Mouse (Mus musculus) embryonic facial prominence, embryonic 10.5 days (tissue): ENCODE data around the gene Cd38. TPM values are rescaled to one million over a fixed set of nuclear protein-coding genes. Genes with fewer than 3 reads are reported as not detected.
"Not testable (repeated sequence)": the region's sequence is repeated elsewhere in the genome, so short reads cannot be mapped to it uniquely, and the experiment has no call there.

Source experiments
- DNase-seq: peaks from one replicate; pipeline ENCODE4 v3.0.0-alpha.2; 2017; ENCODE audit warnings: low spot score
- H3K27ac ChIP-seq: fragments of 300-500 bp; sonication (generic); replicated peaks from 2 replicates; pipeline ENCODE4 v1.5.1; 2016; ENCODE audit warnings: mild to moderate bottlenecking
- H3K27me3 ChIP-seq: fragments of 300-500 bp; sonication (generic); replicated peaks from 2 replicates; pipeline ENCODE4 v1.6.1; 2016; ENCODE audit warnings: low read depth, mild to moderate bottlenecking; ENCODE audit not compliant: poor library complexity, severe bottlenecking
- H3K36me3 ChIP-seq: fragments of 300-500 bp; sonication (generic); replicated peaks from 2 replicates; pipeline ENCODE4 v1.6.1; 2016; ENCODE audit warnings: mild to moderate bottlenecking, moderate library complexity
- H3K4me1 ChIP-seq: fragments of 300-500 bp; sonication (generic); 2 replicates; pipeline ENCODE4 v1.6.1; 2016
- H3K4me3 ChIP-seq: fragments of 300-500 bp; sonication (generic); 2 replicates; pipeline ENCODE4 v1.5.1; 2016; ENCODE audit warnings: mild to moderate bottlenecking, moderate library complexity
- H3K9me3 ChIP-seq: fragments of 300-500 bp; sonication (generic); 2 replicates; pipeline ENCODE4 v1.6.1; 2016; ENCODE audit warnings: mild to moderate bottlenecking
- WGBS: fragments of 180-500 bp; shearing (Covaris S2); methylation state at CpG from one replicate; pipeline ENCODE4 v1.1.7; 2016; 5-methylcytosine and 5-hydroxymethylcytosine counted together
- polyA plus RNA-seq: library from polyadenylated mRNA; unstranded; fragments of >200 nt; fragmentation: Nextera tagmentation; extraction: Ambion mirVana; gene quantifications from 2 replicates; pipeline ENCODE4 v1.2.1, GENCODE M21; 2016

Cd38 gene
- polyA plus RNA-seq, 1 experiment from 2014 or later: 7.0 TPM

GRCm38 (mm10) chr5:43910006-43910405 is 41.7 kb downstream of the Cd38 start:
- Histone ChIP-seq H3K4me1 (no peaks in the 10 kb centered on the region), H3K27me3 (no peaks in the 10 kb centered on the region), H3K27ac (no peak overlapping the region), H3K9me3 (no peaks in the 10 kb centered on the region), H3K4me3 (no peak overlapping the region), H3K36me3 (no peaks in the 10 kb centered on the region)
- DNase-seq: no peak
- 92% methylated on average over 6 of the region's 6 CpGs for WGBS

GRCm38 (mm10) chr5:43912844-43913243 is 44.5 kb downstream of the Cd38 start, which contains the start of gene Gm7879:
Gm7879 (plus strand) TSS chr5:43913144.
- not testable (repeated sequence) for H3K4me1 ChIP-seq, H3K4me3 ChIP-seq
- 93% methylated on average over 4 of the region's 4 CpGs for WGBS

GRCm38 (mm10) chr5:43915261-43915886 is 47.0 kb downstream of the Cd38 start:
- Histone ChIP-seq H3K27ac (no peak overlapping the region), H3K4me1 (no peaks in the 10 kb centered on the region), H3K36me3 (no peaks in the 10 kb centered on the region), H3K9me3 (no peaks in the 10 kb centered on the region), H3K4me3 (no peak overlapping the region), H3K27me3 (no peaks in the 10 kb centered on the region)
- DNase-seq: no peak
- WGBS: 90% methylated on average over 4 of the region's 4 CpGs

More at GRCm38 (mm10) chr5:43912844-43913243, 44.5 kb downstream of the Cd38 start, which contains the start of gene Gm7879:
- not testable (repeated sequence) for H3K9me3 ChIP-seq, H3K36me3 ChIP-seq, H3K27ac ChIP-seq, DNase-seq, H3K27me3 ChIP-seq

- WGBS: 86% methylated on average over 11 of the region's 11 CpGs
- no peak overlapping the region for H3K27ac ChIP-seq
Observed at GRCm38 (mm10) chr5:43921877-43922276, 53.5 kb downstream of the Cd38 start.

GRCm38 (mm10) chr5:43923933-43924332 is 55.6 kb downstream of the Cd38 start:
- 28% methylated on average over 4 of the region's 4 CpGs for WGBS
- H3K27ac ChIP-seq: no peak overlapping the region
- no peaks in the 10 kb centered on the region for H3K4me1 ChIP-seq
- H3K4me3 ChIP-seq: no peak overlapping the region
- H3K27me3 ChIP-seq: no peaks in the 10 kb centered on the region
- no peaks in the 10 kb centered on the region for H3K9me3 ChIP-seq
- no peaks in the 10 kb centered on the region for H3K36me3 ChIP-seq
- peak; percentile 70 for DNase-seq

More at GRCm38 (mm10) chr5:43921877-43922276, 53.5 kb downstream of the Cd38 start:
- Histone ChIP-seq H3K9me3 (no peaks in the 10 kb centered on the region), H3K36me3 (no peaks in the 10 kb centered on the region), H3K4me3 (no peak overlapping the region), H3K27me3 (no peaks in the 10 kb centered on the region), H3K4me1 (no peaks in the 10 kb centered on the region)
- no peak for DNase-seq

GRCm38 (mm10) chr5:43927729-43928128 is 59.4 kb downstream of the Cd38 start:
- Histone ChIP-seq H3K27ac (no peak overlapping the region), H3K9me3 (no peaks in the 10 kb centered on the region), H3K27me3 (no peaks in the 10 kb centered on the region), H3K4me1 (no peaks in the 10 kb centered on the region), H3K36me3 (no peaks in the 10 kb centered on the region), H3K4me3 (no peak overlapping the region)
- no peak for DNase-seq

GRCm38 (mm10) chr5:43933269-43933668 is 64.9 kb downstream of the Cd38 start:
- no peak for DNase-seq
- WGBS: 64% methylated on average over 2 of the region's 2 CpGs
- Histone ChIP-seq H3K4me1 (no peaks in the 10 kb centered on the region), H3K27me3 (no peaks in the 10 kb centered on the region), H3K27ac (no peak overlapping the region), H3K9me3 (no peaks in the 10 kb centered on the region), H3K36me3 (no peaks in the 10 kb centered on the region), H3K4me3 (no peak overlapping the region)

GRCm38 (mm10) chr5:43947330-43947977 is 79.1 kb downstream of the Cd38 start:
- no peaks in the 10 kb centered on the region for H3K36me3 ChIP-seq
- H3K27ac ChIP-seq: peak overlapping the region; percentile 59; the same call in 1 of the 2 replicates
- H3K9me3 ChIP-seq: no peaks in the 10 kb centered on the region
- WGBS: 31% methylated on average over 9 of the region's 9 CpGs
- H3K27me3 ChIP-seq: no peaks in the 10 kb centered on the region; the same call in 1 of the 2 replicates
- H3K4me3 ChIP-seq: peak overlapping the region; percentile 57
- peak; percentile 12 for DNase-seq
- peaks cover 27% of the 10 kb centered on the region for H3K4me1 ChIP-seq

GRCm38 (mm10) chr5:43948111-43948743 is 79.9 kb downstream of the Cd38 start:
- Histone ChIP-seq H3K36me3 (no peaks in the 10 kb centered on the region), H3K4me3 (peak overlapping the region; percentile 57), H3K9me3 (no peaks in the 10 kb centered on the region), H3K27me3 (no peaks in the 10 kb centered on the region; the same call in 1 of the 2 replicates), H3K27ac (peak overlapping the region; percentile 59), H3K4me1 (peaks cover 27% of the 10 kb centered on the region)
- peak; percentile 85 for DNase-seq
- 2% methylated on average over 27 of the region's 27 CpGs for WGBS

- H3K27me3 ChIP-seq: no peaks in the 10 kb centered on the region; the same call in 1 of the 2 replicates
- peak; percentile 44 for DNase-seq
- no peaks in the 10 kb centered on the region for H3K9me3 ChIP-seq
- H3K27ac ChIP-seq: peak overlapping the region; percentile 80
- 3% methylated on average over 8 of the region's 8 CpGs for WGBS
- H3K4me1 ChIP-seq: peaks cover 29% of the 10 kb centered on the region
- peak overlapping the region; percentile 57 for H3K4me3 ChIP-seq
- no peaks in the 10 kb centered on the region for H3K36me3 ChIP-seq
Observed at GRCm38 (mm10) chr5:43948748-43949275, 80.5 kb downstream of the Cd38 start.

- Histone ChIP-seq H3K9me3 (no peaks in the 10 kb centered on the region), H3K36me3 (no peaks in the 10 kb centered on the region), H3K27me3 (no peaks in the 10 kb centered on the region), H3K27ac (no peak overlapping the region), H3K4me1 (peaks cover 13% of the 10 kb centered on the region), H3K4me3 (no peak overlapping the region)
- 69% methylated on average over 1 of the region's 1 CpGs for WGBS
- DNase-seq: no peak
Observed at GRCm38 (mm10) chr5:43953241-43953640, 84.9 kb downstream of the Cd38 start.

- Histone ChIP-seq H3K9me3 (no peaks in the 10 kb centered on the region), H3K4me1 (no peaks in the 10 kb centered on the region), H3K36me3 (no peaks in the 10 kb centered on the region), H3K27me3 (no peaks in the 10 kb centered on the region), H3K27ac (no peak overlapping the region), H3K4me3 (no peak overlapping the region)
- WGBS: 85% methylated on average over 3 of the region's 3 CpGs
- DNase-seq: no peak
Observed at GRCm38 (mm10) chr5:43959884-43960440, 91.6 kb downstream of the Cd38 start.
